Mouse (Mus musculus): ENCODE measurements around the gene Marf1.

GRCm38 (mm10) chr16:14143298-14143697 is 19.9 kb downstream of the Marf1 start:
- TF ChIP-seq POLR2AphosphoS2 (IDR thresholded peaks at IDR 0.05; ENCODE audit: insufficient read length, low read depth) = no peak
- TF ChIP-seq POLR2A (IDR thresholded peaks at IDR 0.05; ENCODE audit: insufficient read length, low read depth) = no peak
- no peak for TF ChIP-seq E2F4 (IDR thresholded peaks at IDR 0.05; ENCODE audit: insufficient read depth)
- TF ChIP-seq USF1 (IDR thresholded peaks at IDR 0.05; ENCODE audit: low read depth) = no peak
- TF ChIP-seq MAX (IDR thresholded peaks at IDR 0.05; ENCODE audit: low read depth) = no peak
- TF ChIP-seq TCF12 (IDR thresholded peaks at IDR 0.05; ENCODE audit: insufficient read depth, poor library complexity, severe bottlenecking) = no peak
- no peak for TF ChIP-seq TCF3 (IDR thresholded peaks at IDR 0.05; ENCODE audit: insufficient read length, low read depth)
- TF ChIP-seq MYOG (IDR thresholded peaks at IDR 0.05; ENCODE audit: control insufficient read depth in 1 of 3, insufficient read depth in 1 of 3, insufficient read length in 2 of 3, low read depth in 2 of 3) = no peak
- no peak for TF ChIP-seq REST (IDR thresholded peaks at IDR 0.05; ENCODE audit: insufficient read depth, insufficient read length)

Measured in myocyte (in vitro differentiated cells).